Mouse (Mus musculus) regulatory T cell (primary cell): ENCODE data around the gene Traf5.

Experiments used
- in situ Hi-C: fragments of 300-600 bp; cut with MboI, MseI; formaldehyde crosslinking; loops from one replicate; pipeline ENCODE4 v1.15.1; 2025; ENCODE audit warnings: high pct_unique_total_duplicates

Traf5 gene

GRCm38 (mm10) chr1:192091806-192092772, at the start of gene Traf5:
Traf5 (minus strand) TSS chr1:192092559.
- in situ Hi-C loops = loop anchor here (5.0 kb wide), 1 partner anchor 125 kb away; no protein-coding TSS in a partner anchor

GRCm38 (mm10) chr1:192140313-192140712, 48.0 kb upstream of the Traf5 start:
- in situ Hi-C loops = no loop called here

GRCm38 (mm10) chr1:192137926-192138910, 45.9 kb upstream of the Traf5 start, which contains the start of gene Rcor3:
Rcor3 (minus strand) TSS chr1:192138062.
- in situ Hi-C loops = no loop called here

- in situ Hi-C loops = no loop called here
These were observed 45.0 kb upstream of the Traf5 start for GRCm38 (mm10) chr1:192137291-192137925.

- in situ Hi-C loops = no loop called here
These were observed 44.4 kb upstream of the Traf5 start for GRCm38 (mm10) chr1:192136561-192137290.

GRCm38 (mm10) chr1:192130202-192130601, 37.8 kb upstream of the Traf5 start:
- in situ Hi-C loops = no loop called here

- in situ Hi-C loops = no loop called here
These were observed 36.0 kb upstream of the Traf5 start for GRCm38 (mm10) chr1:192128343-192128742.

GRCm38 (mm10) chr1:192125761-192126160, 33.4 kb upstream of the Traf5 start:
- in situ Hi-C loops = no loop called here

GRCm38 (mm10) chr1:192116262-192116661, 23.9 kb upstream of the Traf5 start:
- in situ Hi-C loops = no loop called here

GRCm38 (mm10) chr1:192115378-192115777, 23.0 kb upstream of the Traf5 start:
- in situ Hi-C loops = no loop called here

GRCm38 (mm10) chr1:192109169-192109568, 16.8 kb upstream of the Traf5 start:
- in situ Hi-C loops = no loop called here

- in situ Hi-C loops = no loop called here
These were observed 15.0 kb upstream of the Traf5 start for GRCm38 (mm10) chr1:192107352-192107751.

GRCm38 (mm10) chr1:192105902-192106389, 13.6 kb upstream of the Traf5 start:
- in situ Hi-C loops = no loop called here

GRCm38 (mm10) chr1:192104021-192104420, 11.7 kb upstream of the Traf5 start:
- in situ Hi-C loops = no loop called here

GRCm38 (mm10) chr1:192103176-192103575, 10.8 kb upstream of the Traf5 start:
- in situ Hi-C loops = no loop called here

- in situ Hi-C loops = no loop called here
These were observed 9.0 kb upstream of the Traf5 start for GRCm38 (mm10) chr1:192101359-192101758.

GRCm38 (mm10) chr1:192100742-192101141, 8.4 kb upstream of the Traf5 start:
- in situ Hi-C loops = no loop called here

GRCm38 (mm10) chr1:192095626-192096025, 3.3 kb upstream of the Traf5 start:
- in situ Hi-C loops = loop anchor here (5.0 kb wide), 1 partner anchor 258 kb away; no protein-coding TSS in a partner anchor

GRCm38 (mm10) chr1:192094451-192095170, 2.3 kb upstream of the Traf5 start:
- in situ Hi-C loops = loop anchor here (5.0 kb wide), 2 partner anchors 127 to 257 kb away; no protein-coding TSS in a partner anchor
